ENCODE assay signal across 11 mouse cellular contexts in genomic region chr4:33242536-33242935, GRCm38 (mm10). TPM values are rescaled to one million over a fixed set of nuclear protein-coding genes. Genes with fewer than 3 reads are reported as not detected.
DNase-seq lines count a peak whose midpoint lies in the region; ATAC-seq lines count a peak whose summit lies in the region.
"Had no signal": no experiment of that assay in that cellular context is flagged by ENCODE, and none has a peak within 500 bp of the region (broad histone marks: within the 10 kb centered on the region; RNA-seq: fewer than 3 reads in every experiment).

No protein-coding gene starts in this region.

- H3K4me3 ChIP-seq in forebrain, embryonic 12.5 days (replicated peaks), result no peak overlapping the region
- no peak overlapping the region for H3K4me3 ChIP-seq in forebrain, embryonic 10.5 days
- H3K4me3 ChIP-seq in intestine, embryonic 16.5 days (ENCODE audit: low read length), result no peak overlapping the region
- no peak overlapping the region for H3K4me3 ChIP-seq in heart, embryonic 11.5 days (ENCODE audit: low read depth, low read length)
- H3K4me3 ChIP-seq: heart, embryonic 12.5 days had no signal

- DNase-seq in forebrain, embryonic 10.5 days (ENCODE audit: extremely low spot score, low spot score), result no peak
- peak; percentile 58 for DNase-seq in urinary bladder, postnatal 14 days (ENCODE audit: low spot score)
- no peak for DNase-seq in urinary bladder, adult 2 months (ENCODE audit: low spot score)
- no peak for DNase-seq in frontal cortex, postnatal 25 days (ENCODE audit: low spot score in 2 of 2)
- no peak for DNase-seq in cerebellum, adult 9-11 months
- DNase-seq: cerebellum, adult 8-10 months had no signal

- H3K4me2 ChIP-seq in forebrain, embryonic 12.5 days, result no peak overlapping the region
- H3K4me2 ChIP-seq in intestine, embryonic 16.5 days (ENCODE audit: low read depth, low read length), result no peak overlapping the region
- H3K4me2 ChIP-seq in heart, embryonic 11.5 days, result no peak overlapping the region
- H3K4me2 ChIP-seq: heart, embryonic 12.5 days had no signal

- peak overlapping the region; percentile 21; the same call in 1 of the 2 replicates for H3K27ac ChIP-seq in forebrain, embryonic 12.5 days
- H3K27ac ChIP-seq in forebrain, embryonic 10.5 days, result no peak overlapping the region
- 0 out of 2 replicates have a peak overlapping the region, but pooled peaks have one; percentile 15 for H3K27ac ChIP-seq in intestine, embryonic 16.5 days (ENCODE audit: low read length)
- no peak overlapping the region for H3K27ac ChIP-seq in heart, embryonic 11.5 days (ENCODE audit: low read depth, low read length)

- H3K27me3 ChIP-seq in forebrain, embryonic 12.5 days, result no peaks in the 10 kb centered on the region
- H3K27me3 ChIP-seq in forebrain, embryonic 10.5 days (ENCODE audit: poor library complexity, severe bottlenecking), result no peaks in the 10 kb centered on the region
- H3K27me3 ChIP-seq in intestine, embryonic 16.5 days (replicated peaks; ENCODE audit: control insufficient read depth, insufficient read depth, low read length), result no peaks in the 10 kb centered on the region
- H3K27me3 ChIP-seq in heart, embryonic 11.5 days (ENCODE audit: control insufficient read depth, insufficient read depth, low read length), result no peaks in the 10 kb centered on the region
- H3K27me3 ChIP-seq: heart, embryonic 12.5 days; Patski had no signal

- no peak; the same call in 1 of the 2 replicates for ATAC-seq in forebrain, embryonic 12.5 days (ENCODE audit: low FRiP score)
- ATAC-seq in intestine, embryonic 16.5 days, result peak; percentile 17
- ATAC-seq in heart, embryonic 11.5 days (replicated peaks; ENCODE audit: insufficient number of reproducible peaks, low FRiP score, low TSS enrichment), result no peak
- ATAC-seq: Patski had no signal

- WGBS in forebrain, embryonic 12.5 days, result 62% methylated on average over 5 of the region's 5 CpGs
- 83% methylated on average over 5 of the region's 5 CpGs for WGBS in forebrain, embryonic 10.5 days
- 48% methylated on average over 5 of the region's 5 CpGs for WGBS in intestine, embryonic 16.5 days
- WGBS in heart, embryonic 11.5 days (ENCODE audit: insufficient replicate concordance), result 58% methylated on average over 5 of the region's 5 CpGs

- H3K4me1 ChIP-seq in forebrain, embryonic 12.5 days, result peaks cover 22% of the 10 kb centered on the region
- H3K4me1 ChIP-seq in forebrain, embryonic 10.5 days, result peaks cover 17% of the 10 kb centered on the region
- H3K4me1 ChIP-seq in intestine, embryonic 16.5 days (ENCODE audit: control insufficient read depth, insufficient read depth, low read length), result peaks cover 5% of the 10 kb centered on the region
- peaks cover 5% of the 10 kb centered on the region; the same call in 1 of the 2 replicates for H3K4me1 ChIP-seq in heart, embryonic 11.5 days (ENCODE audit: control insufficient read depth, insufficient read depth, low read length)

- H3K9me3 ChIP-seq in forebrain, embryonic 12.5 days, result no peaks in the 10 kb centered on the region
- H3K9me3 ChIP-seq in forebrain, embryonic 10.5 days, result no peaks in the 10 kb centered on the region
- H3K9me3 ChIP-seq in intestine, embryonic 16.5 days (ENCODE audit: control insufficient read depth, low read length), result no peaks in the 10 kb centered on the region
- H3K9me3 ChIP-seq in heart, embryonic 11.5 days (replicated peaks; ENCODE audit: control insufficient read depth, low read length), result no peaks in the 10 kb centered on the region

- H3K9ac ChIP-seq in forebrain, embryonic 12.5 days, result no peak overlapping the region
- no peak overlapping the region for H3K9ac ChIP-seq in intestine, embryonic 16.5 days (ENCODE audit: low read depth, low read length)
- no peak overlapping the region for H3K9ac ChIP-seq in heart, embryonic 11.5 days (ENCODE audit: low read depth, low read length)
- H3K9ac ChIP-seq: heart, embryonic 12.5 days had no signal

- peaks cover 36% of the 10 kb centered on the region for H3K36me3 ChIP-seq in forebrain, embryonic 12.5 days (replicated peaks)
- peaks cover 41% of the 10 kb centered on the region for H3K36me3 ChIP-seq in forebrain, embryonic 10.5 days (replicated peaks)
- peaks cover 5% of the 10 kb centered on the region; the same call in 1 of the 2 replicates for H3K36me3 ChIP-seq in intestine, embryonic 16.5 days (ENCODE audit: control insufficient read depth, insufficient read depth, low read length)
- H3K36me3 ChIP-seq in heart, embryonic 11.5 days (ENCODE audit: control insufficient read depth, insufficient read depth, low read length), result peaks cover 19% of the 10 kb centered on the region

RNA-seq across cellular contexts. Expression of gene Srsf12, which starts 33.7 kb away (rescaled TPM):
- polyA plus RNA-seq in forebrain, embryonic 12.5 days (2016; fragmentation: Nextera tagmentation; extraction: Ambion mirVana), result 10.2 and 11.6 TPM in 2 replicates
- 4.1 and 4.2 TPM in 2 replicates for polyA plus RNA-seq in forebrain, embryonic 10.5 days (2016; fragmentation: Nextera tagmentation; extraction: Ambion mirVana)
- 0.04 and 0.18 TPM in 2 replicates for polyA plus RNA-seq in urinary bladder, adult 2 months (2012; rRNA removed)
- polyA plus RNA-seq in intestine, embryonic 16.5 days (2015; fragmentation: Nextera tagmentation; extraction: Ambion mirVana), result 4.7 and 5.2 TPM in 2 replicates
- polyA plus RNA-seq in heart, embryonic 11.5 days (2014; fragmentation: Nextera tagmentation; extraction: Ambion mirVana), result 1.7 and 3.1 TPM in 2 replicates

RNA-seq across cellular contexts. Expression of gene Pnrc1, which starts 47.4 kb away (rescaled TPM):
- polyA plus RNA-seq in forebrain, embryonic 12.5 days (2016; fragmentation: Nextera tagmentation; extraction: Ambion mirVana), result 95.5 and 99.5 TPM in 2 replicates
- 51.6 and 56.2 TPM in 2 replicates for polyA plus RNA-seq in forebrain, embryonic 10.5 days (2016; fragmentation: Nextera tagmentation; extraction: Ambion mirVana)
- 40.4 and 51.2 TPM in 2 replicates for polyA plus RNA-seq in urinary bladder, adult 2 months (2012; rRNA removed)
- polyA plus RNA-seq in intestine, embryonic 16.5 days (2015; fragmentation: Nextera tagmentation; extraction: Ambion mirVana), result 51.0 and 59.6 TPM in 2 replicates
- 84.0 and 85.5 TPM in 2 replicates for polyA plus RNA-seq in heart, embryonic 11.5 days (2014; fragmentation: Nextera tagmentation; extraction: Ambion mirVana)

RNA-seq across cellular contexts. Expression of gene Pm20d2, which starts 53.0 kb away (rescaled TPM):
- 1.8 and 2.3 TPM in 2 replicates for polyA plus RNA-seq in forebrain, embryonic 12.5 days (2016; fragmentation: Nextera tagmentation; extraction: Ambion mirVana)
- polyA plus RNA-seq in forebrain, embryonic 10.5 days (2016; fragmentation: Nextera tagmentation; extraction: Ambion mirVana), result 1.1 and 1.2 TPM in 2 replicates
- polyA plus RNA-seq in urinary bladder, adult 2 months (2012; rRNA removed), result 2.1 and 2.2 TPM in 2 replicates
- 0.82 and 0.88 TPM in 2 replicates for polyA plus RNA-seq in intestine, embryonic 16.5 days (2015; fragmentation: Nextera tagmentation; extraction: Ambion mirVana)
- 1.1 and 1.5 TPM in 2 replicates for polyA plus RNA-seq in heart, embryonic 11.5 days (2014; fragmentation: Nextera tagmentation; extraction: Ambion mirVana)

Comparison
In these comparisons a context has a peak if more than half of its experiments do, and no peak if none do; other contexts are left out.
1. H3K27ac ChIP-seq: peak in forebrain, embryonic 12.5 days (single experiment) and intestine, embryonic 16.5 days (single experiment); none in forebrain, embryonic 10.5 days (single experiment) and heart, embryonic 11.5 days (single experiment).